Mouse (Mus musculus) testis, adult 10 weeks (tissue): ENCODE results near the gene Pacs2. TPM values are rescaled to one million over a fixed set of nuclear protein-coding genes. Genes with fewer than 3 reads are reported as not detected.

Experiments
- polyA plus RNA-seq: library from polyadenylated mRNA; stranded (reverse); fragments of 350-450 nt; fragmentation: Illumina TruSeq; extraction: RNeasy Lipid Tissue Mini Kit (QIAGEN cat#74804); gene quantifications from one replicate; pipeline ENCODE4 v1.2.3, GENCODE M21; 2014; ENCODE audit warnings: low read depth, low replicate concordance

Pacs2 gene
- 12.8 TPM for polyA plus RNA-seq

DNA sequence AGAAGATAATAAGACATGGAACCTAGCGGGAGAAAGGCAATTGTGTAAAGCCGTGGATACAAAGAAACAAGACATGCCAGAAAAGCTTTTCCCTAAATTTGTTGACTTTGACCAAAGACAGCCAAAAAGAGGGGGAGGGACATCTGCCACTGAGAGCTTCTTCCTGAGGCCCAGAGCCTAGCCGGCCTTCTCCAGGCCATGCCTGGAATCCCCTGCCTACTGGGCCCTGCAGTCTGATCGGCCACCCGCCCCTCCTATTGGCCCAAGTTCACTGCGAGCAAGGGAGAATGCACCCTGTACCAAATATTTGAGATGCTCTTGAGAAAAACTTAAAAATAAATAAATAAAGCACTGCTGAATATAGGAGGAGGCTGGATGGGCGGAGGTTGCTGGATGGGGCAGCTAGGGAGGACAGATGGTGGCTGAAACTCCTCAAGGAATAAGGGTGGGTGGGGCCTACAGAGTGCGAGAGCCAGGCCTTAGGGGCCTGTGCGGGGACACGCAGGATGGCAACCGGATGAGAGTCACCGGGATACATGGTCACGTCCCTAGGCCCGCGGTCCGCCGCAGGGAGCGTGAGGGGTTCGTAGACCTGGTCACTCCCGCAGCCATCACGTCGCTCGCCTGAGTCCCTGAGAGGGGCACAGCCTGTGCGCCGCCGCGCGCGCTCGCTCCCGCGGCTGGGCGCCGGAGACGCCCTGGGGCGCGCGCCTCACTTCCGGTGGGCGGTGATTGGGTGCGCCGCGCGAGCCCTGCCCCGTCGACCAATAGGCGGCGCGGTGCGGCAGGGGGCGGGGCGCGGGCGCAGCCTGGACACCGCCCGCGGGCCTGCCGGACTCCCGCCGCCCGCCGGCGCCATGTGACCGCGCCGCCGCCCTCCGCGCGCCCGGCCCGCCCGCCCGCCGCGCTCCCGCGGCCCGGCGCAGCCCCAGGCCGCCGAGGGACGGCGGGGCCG, at the start of gene Pacs2:
Gene Pacs2, plus strand, starts transcription at position 905 of the 955 bp plus-strand sequence.

GRCm38 (mm10) chr12:112976371-112977073, 37.8 kb upstream of the Pacs2 start, which contains the start of gene Btbd6:
TSS of gene Btbd6 (plus strand) at chr12:112976482.

GRCm38 (mm10) chr12:113000294-113001132, 13.8 kb upstream of the Pacs2 start, which contains the start of gene Brf1:
TSS of gene Brf1 (minus strand) at chr12:113000704.

DNA sequence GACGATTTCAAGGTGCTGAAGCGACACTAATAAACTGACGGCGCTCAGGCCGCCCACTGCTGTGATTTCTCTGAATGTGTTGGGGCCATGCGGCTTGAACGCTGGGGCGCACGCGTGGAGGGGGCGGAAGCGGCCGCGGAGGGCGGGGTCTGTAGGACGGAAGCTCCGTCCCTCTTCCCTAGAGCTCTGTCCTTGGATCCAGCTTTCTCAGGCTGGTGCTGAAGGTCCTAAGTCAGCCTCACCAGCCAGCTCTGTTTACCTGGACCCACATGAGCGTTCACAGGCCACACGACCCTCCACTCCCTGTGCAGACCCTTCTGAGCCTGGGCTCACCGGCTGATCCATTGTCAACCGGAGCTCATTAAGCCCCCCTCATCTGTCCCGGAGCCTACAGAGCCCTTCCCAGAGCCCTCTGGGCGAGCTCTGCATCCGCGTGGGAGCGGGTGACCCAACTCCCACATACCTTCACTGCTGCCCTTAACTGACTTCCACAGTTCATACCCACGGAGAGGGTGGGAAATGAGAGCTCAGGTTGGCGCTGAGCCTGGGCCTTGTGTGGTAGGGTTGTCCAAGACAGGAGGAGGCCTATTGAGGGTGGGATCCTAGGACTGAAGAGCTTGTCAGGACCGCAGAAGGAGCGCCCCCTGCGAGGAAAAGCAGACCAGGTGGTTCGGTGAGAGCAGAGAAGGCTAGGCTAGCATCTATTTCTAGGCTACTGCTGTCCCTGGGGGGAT, 60.2 kb downstream of the Pacs2 start, which contains the start of gene Tex22:
Gene Tex22, plus strand, starts transcription at position 174 of the 734 bp plus-strand sequence.

GRCm38 (mm10) chr12:113097749-113098281, 83.5 kb downstream of the Pacs2 start, which contains the start of gene Mta1:
TSS of gene Mta1 (plus strand) at chr12:113098278.

Other genes with a start within 250 kb of the Pacs2 start
- gene Ahnak2, start 211.9 kb upstream of the Pacs2 start, polyA plus RNA-seq = 0.41 TPM
- gene Clba1, start 205.6 kb upstream of the Pacs2 start, polyA plus RNA-seq = 6.0 TPM
- gene Cdca4, start 185.1 kb upstream of the Pacs2 start, polyA plus RNA-seq = 10.3 TPM
- not detected for gene Gpr132, start 146.3 kb upstream of the Pacs2 start, polyA plus RNA-seq
- gene Jag2, start 84.7 kb upstream of the Pacs2 start, polyA plus RNA-seq = 0.10 TPM
- not detected for gene Nudt14, start 72.4 kb upstream of the Pacs2 start, polyA plus RNA-seq
- gene Btbd6, start 38.0 kb upstream of the Pacs2 start, polyA plus RNA-seq = 0.48 TPM
- 31.4 TPM for gene Brf1, start 13.8 kb upstream of the Pacs2 start, polyA plus RNA-seq
- 8.6 TPM for gene Tex22, start 60.0 kb downstream of the Pacs2 start, polyA plus RNA-seq
- 17.4 TPM for gene Mta1, start 83.8 kb downstream of the Pacs2 start, polyA plus RNA-seq
- 0.57 TPM for gene Crip2, start 125.7 kb downstream of the Pacs2 start, polyA plus RNA-seq
- gene Crip1, start 131.8 kb downstream of the Pacs2 start, polyA plus RNA-seq = not detected
- 1.5 TPM for gene Tedc1, start 141.9 kb downstream of the Pacs2 start, polyA plus RNA-seq
- not detected for gene Tmem121, start 171.4 kb downstream of the Pacs2 start, polyA plus RNA-seq